Mouse (Mus musculus) limb, embryonic 13.5 days (tissue): Measurements from ENCODE around the gene Chd9. TPM values are rescaled to one million over a fixed set of nuclear protein-coding genes. Genes with fewer than 3 reads are reported as not detected.

ENCODE experiments used
- ATAC-seq: fragments of 200-750 bp; cut with Nextera tagmentation; 2 replicates; pipeline ENCODE4 v1.8.0; 2017; ENCODE audit warnings: low read depth, moderate number of reproducible peaks, moderate TSS enrichment; ENCODE audit not compliant: low FRiP score
- H3K27ac ChIP-seq: fragments of 300-500 bp; sonication (generic); 2 replicates; pipeline ENCODE4 v1.5.1; 2015; ENCODE audit warnings: inconsistent platforms, mild to moderate bottlenecking, moderate library complexity
- H3K27me3 ChIP-seq: fragments of 300-500 bp; sonication (generic); 2 replicates; pipeline ENCODE4 v1.6.1; 2015; ENCODE audit warnings: mild to moderate bottlenecking, inconsistent platforms
- H3K36me3 ChIP-seq: fragments of 300-500 bp; sonication (generic); 2 replicates; pipeline ENCODE4 v1.6.1; 2015; ENCODE audit warnings: inconsistent platforms, mild to moderate bottlenecking, moderate library complexity
- H3K4me1 ChIP-seq: fragments of 300-500 bp; sonication (generic); 2 replicates; pipeline ENCODE4 v1.6.1; 2015; ENCODE audit warnings: inconsistent platforms
- H3K4me2 ChIP-seq: fragments of 300-500 bp; sonication (generic); replicated peaks from 2 replicates; pipeline ENCODE4 v1.6.1; 2015; ENCODE audit warnings: inconsistent platforms, mild to moderate bottlenecking, moderate library complexity
- H3K4me3 ChIP-seq: fragments of 300-500 bp; sonication (generic); 2 replicates; pipeline ENCODE4 v1.5.1; 2015; ENCODE audit warnings: moderate library complexity, mild to moderate bottlenecking, inconsistent platforms
- H3K9ac ChIP-seq: fragments of 300-500 bp; sonication (generic); 2 replicates; pipeline ENCODE4 v1.6.1; 2015; ENCODE audit warnings: mild to moderate bottlenecking, inconsistent platforms
- H3K9me3 ChIP-seq: fragments of 300-500 bp; sonication (generic); 2 replicates; pipeline ENCODE4 v1.6.1; 2016; ENCODE audit warnings: inconsistent platforms
- WGBS: fragments of 180-500 bp; shearing (Covaris S2); methylation state at CpG from one replicate; pipeline ENCODE4 v1.1.7; 2015; 5-methylcytosine and 5-hydroxymethylcytosine counted together
- polyA plus RNA-seq: library from polyadenylated mRNA; unstranded; fragments of >200 nt; fragmentation: Nextera tagmentation; extraction: Ambion mirVana; gene quantifications from 2 replicates; pipeline ENCODE4 v1.2.1, GENCODE M21; 2015

Gene Chd9
- polyA plus RNA-seq, 1 experiment from 2014 or later, result 108 TPM

DNA sequence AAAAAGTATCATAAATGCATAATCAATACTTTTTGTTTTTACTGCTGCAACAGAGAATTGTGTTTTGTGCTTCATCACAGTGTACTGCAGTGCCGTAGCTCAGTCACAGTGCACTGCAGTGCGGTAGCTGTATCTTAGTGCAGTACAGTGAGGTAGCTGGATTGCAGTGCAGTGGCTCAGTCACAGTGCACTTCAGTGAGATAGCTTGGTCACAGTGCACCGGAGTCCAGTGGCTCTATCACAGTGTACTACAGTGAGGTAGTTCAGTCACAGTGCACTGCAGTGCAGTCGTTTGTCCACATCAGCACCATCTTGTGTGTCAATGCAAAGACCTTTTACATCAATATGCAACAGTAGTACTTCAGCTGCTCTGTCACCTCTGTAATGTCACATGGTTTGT is 140.2 kb downstream of the Chd9 start:
- 95% methylated on average over 4 of the region's 4 CpGs for WGBS
- ATAC-seq, result no peak
- no peak overlapping the region for H3K9ac ChIP-seq

DNA sequence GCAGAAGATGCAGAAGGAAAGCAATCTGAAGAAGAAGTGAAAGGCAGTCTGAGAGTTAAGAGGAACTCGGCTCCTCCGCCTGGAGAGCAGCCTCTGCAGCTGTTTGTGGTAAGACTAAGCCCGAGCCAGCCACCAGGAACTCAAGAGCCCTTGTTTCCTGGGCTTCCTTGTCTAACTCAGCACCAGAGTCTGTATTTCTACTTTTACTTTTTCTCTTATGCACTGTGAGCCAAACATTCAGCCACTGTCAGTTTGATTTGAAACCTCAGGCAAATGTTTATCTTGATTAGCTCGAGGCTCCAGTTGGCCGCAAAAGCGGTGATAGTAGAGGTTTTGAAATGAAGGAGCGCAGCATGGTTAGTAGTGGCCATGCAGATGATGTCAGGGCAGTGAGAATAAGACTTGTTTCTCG is 148.8 kb downstream of the Chd9 start:
- H3K4me1 ChIP-seq, result peaks cover 7% of the 10 kb centered on the region
- no peak overlapping the region for H3K4me3 ChIP-seq
- no peak overlapping the region for H3K4me2 ChIP-seq
- no peaks in the 10 kb centered on the region for H3K27me3 ChIP-seq
- no peak for ATAC-seq
- H3K27ac ChIP-seq, result no peak overlapping the region
- no peak overlapping the region for H3K9ac ChIP-seq
- 69% methylated on average over 8 of the region's 8 CpGs for WGBS
- H3K9me3 ChIP-seq, result no peaks in the 10 kb centered on the region
- H3K36me3 ChIP-seq, result peaks cover 49% of the 10 kb centered on the region

More for the DNA sequence above, 140.2 kb downstream of the Chd9 start:
- Histone ChIP-seq H3K4me3 (no peak overlapping the region), H3K27me3 (no peaks in the 10 kb centered on the region), H3K4me1 (no peaks in the 10 kb centered on the region), H3K27ac (no peak overlapping the region), H3K9me3 (no peaks in the 10 kb centered on the region), H3K36me3 (peaks cover 19% of the 10 kb centered on the region), H3K4me2 (no peak overlapping the region)

GRCm38 (mm10) chr8:90978720-90979119 is 150.6 kb downstream of the Chd9 start:
- Histone ChIP-seq H3K9me3 (no peaks in the 10 kb centered on the region), H3K27me3 (no peaks in the 10 kb centered on the region), H3K9ac (no peak overlapping the region), H3K4me1 (peaks cover 7% of the 10 kb centered on the region), H3K4me3 (no peak overlapping the region), H3K27ac (no peak overlapping the region), H3K4me2 (no peak overlapping the region), H3K36me3 (peaks cover 62% of the 10 kb centered on the region)
- WGBS, result 91% methylated on average over 3 of the region's 3 CpGs
- no peak for ATAC-seq

GRCm38 (mm10) chr8:90979295-90979694 is 151.1 kb downstream of the Chd9 start:
- Histone ChIP-seq H3K9me3 (no peaks in the 10 kb centered on the region), H3K9ac (no peak overlapping the region), H3K27ac (no peak overlapping the region), H3K4me1 (peaks cover 7% of the 10 kb centered on the region), H3K4me2 (no peak overlapping the region), H3K36me3 (peaks cover 66% of the 10 kb centered on the region), H3K4me3 (no peak overlapping the region), H3K27me3 (no peaks in the 10 kb centered on the region)
- ATAC-seq, result no peak
- 94% methylated on average over 5 of the region's 5 CpGs for WGBS

DNA sequence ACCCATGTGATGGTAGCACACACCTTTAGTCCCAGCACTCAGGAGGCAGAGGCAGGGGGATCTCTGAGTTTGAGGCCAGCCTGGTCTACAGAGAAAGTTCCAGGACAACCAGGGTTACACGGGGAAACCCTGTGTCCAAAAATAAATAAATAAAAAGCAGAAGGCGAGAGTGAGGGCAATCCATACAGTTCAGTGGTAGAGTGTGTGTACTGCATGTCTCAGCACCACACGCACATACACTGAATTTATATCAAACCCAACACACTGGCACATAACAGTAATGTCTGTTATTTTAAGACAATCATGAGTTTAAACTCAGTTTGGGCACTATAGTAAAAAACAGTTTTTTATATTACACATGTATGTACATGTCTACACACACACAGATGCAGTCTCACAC is 153.9 kb downstream of the Chd9 start:
- H3K4me3 ChIP-seq, result no peak overlapping the region
- no peaks in the 10 kb centered on the region for H3K9me3 ChIP-seq
- H3K9ac ChIP-seq, result no peak overlapping the region
- H3K27me3 ChIP-seq, result no peaks in the 10 kb centered on the region
- WGBS, result 82% methylated on average over 3 of the region's 3 CpGs
- no peak overlapping the region for H3K27ac ChIP-seq
- ATAC-seq, result no peak
- no peaks in the 10 kb centered on the region for H3K4me1 ChIP-seq
- no peak overlapping the region for H3K4me2 ChIP-seq
- H3K36me3 ChIP-seq, result peaks cover 68% of the 10 kb centered on the region

GRCm38 (mm10) chr8:91019726-91020125 is 191.6 kb downstream of the Chd9 start:
- H3K9me3 ChIP-seq, result no peaks in the 10 kb centered on the region
- ATAC-seq, result no peak; the same call in 1 of the 2 replicates
- H3K36me3 ChIP-seq, result peaks cover 73% of the 10 kb centered on the region
- H3K27me3 ChIP-seq, result no peaks in the 10 kb centered on the region
- H3K4me3 ChIP-seq, result no peak overlapping the region
- H3K4me1 ChIP-seq, result no peaks in the 10 kb centered on the region
- H3K27ac ChIP-seq, result no peak overlapping the region
- H3K4me2 ChIP-seq, result no peak overlapping the region
- WGBS, result 6% methylated on average over 2 of the region's 2 CpGs
- no peak overlapping the region for H3K9ac ChIP-seq

DNA sequence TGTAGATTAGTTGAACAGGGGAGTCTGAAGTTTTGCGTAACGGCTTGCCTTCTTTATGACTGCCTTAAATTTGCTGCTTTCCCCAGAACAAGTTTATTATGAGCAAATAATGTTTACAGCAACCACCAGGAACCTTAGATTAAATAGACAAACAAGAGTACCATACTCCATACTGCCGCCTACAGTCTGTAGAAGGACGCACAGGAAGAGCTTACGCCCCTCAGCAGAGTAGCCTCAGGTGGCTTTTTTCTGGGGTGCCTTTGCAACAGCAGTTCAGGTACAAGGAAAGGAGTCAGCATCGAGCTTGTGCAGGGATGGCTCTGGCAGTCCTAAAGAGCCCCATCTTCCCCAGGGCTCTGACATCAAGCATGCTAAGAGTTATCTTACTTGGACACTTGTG is 206.3 kb downstream of the Chd9 start:
- Histone ChIP-seq H3K36me3 (peaks cover 89% of the 10 kb centered on the region), H3K27me3 (no peaks in the 10 kb centered on the region), H3K9ac (no peak overlapping the region), H3K4me1 (no peaks in the 10 kb centered on the region), H3K4me3 (no peak overlapping the region), H3K9me3 (no peaks in the 10 kb centered on the region), H3K4me2 (no peak overlapping the region), H3K27ac (no peak overlapping the region)
- 81% methylated on average over 6 of the region's 6 CpGs for WGBS
- no peak for ATAC-seq

- Histone ChIP-seq H3K36me3 (peaks cover 91% of the 10 kb centered on the region), H3K27me3 (no peaks in the 10 kb centered on the region), H3K4me1 (no peaks in the 10 kb centered on the region), H3K4me3 (no peak overlapping the region), H3K27ac (no peak overlapping the region), H3K9me3 (no peaks in the 10 kb centered on the region), H3K4me2 (no peak overlapping the region), H3K9ac (no peak overlapping the region)
- WGBS, result 77% methylated on average over 6 of the region's 6 CpGs
- no peak for ATAC-seq
Measured at GRCm38 (mm10) chr8:91036905-91037304, 208.8 kb downstream of the Chd9 start.

DNA sequence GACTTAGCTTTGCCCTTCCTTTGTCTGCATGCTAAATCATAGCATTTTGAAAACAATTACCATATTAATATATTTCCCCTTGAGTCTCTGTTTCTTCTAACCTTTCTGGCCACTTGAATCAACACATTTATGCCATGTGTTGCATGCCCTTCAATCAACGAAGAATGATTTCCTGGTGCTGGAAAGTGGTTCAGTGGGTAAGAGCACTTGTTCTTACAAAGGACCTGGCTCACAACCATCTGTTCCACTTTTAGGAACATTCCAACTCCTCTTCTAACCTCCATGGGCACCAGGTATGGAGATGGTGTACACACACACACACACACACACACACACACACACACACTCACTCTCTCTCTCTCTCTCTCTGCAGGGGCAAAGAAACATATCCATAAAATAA is 210.5 kb downstream of the Chd9 start:
- Histone ChIP-seq H3K4me3 (no peak overlapping the region), H3K4me1 (no peaks in the 10 kb centered on the region), H3K27ac (no peak overlapping the region), H3K9me3 (no peaks in the 10 kb centered on the region), H3K27me3 (no peaks in the 10 kb centered on the region), H3K4me2 (no peak overlapping the region), H3K36me3 (peaks cover 94% of the 10 kb centered on the region), H3K9ac (no peak overlapping the region)
- 92% methylated on average over 1 of the region's 1 CpGs for WGBS
- ATAC-seq, result no peak

DNA sequence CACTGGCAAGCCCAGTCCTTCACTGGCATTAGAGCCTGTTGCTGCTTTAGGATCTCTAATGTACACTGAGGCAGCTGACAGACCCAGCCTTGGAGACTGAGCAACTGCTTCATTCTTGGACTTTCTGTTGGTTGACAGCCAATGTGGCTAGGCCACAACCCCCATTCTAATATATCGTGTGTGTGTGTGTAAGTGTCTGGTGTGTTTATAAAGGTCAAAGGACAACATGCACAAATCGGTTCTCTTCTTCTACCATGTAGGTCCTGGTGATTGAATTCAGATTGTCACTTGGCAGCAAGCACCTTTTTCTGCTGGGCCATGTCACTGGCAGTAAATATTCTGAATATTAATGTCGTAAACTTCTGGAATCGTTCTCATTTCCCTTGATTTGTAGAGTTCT is 218.2 kb downstream of the Chd9 start:
- H3K27ac ChIP-seq, result no peak overlapping the region
- ATAC-seq, result no peak
- no peaks in the 10 kb centered on the region for H3K9me3 ChIP-seq
- no peaks in the 10 kb centered on the region for H3K27me3 ChIP-seq
- H3K4me3 ChIP-seq, result no peak overlapping the region
- no peak overlapping the region for H3K9ac ChIP-seq
- 68% methylated on average over 4 of the region's 4 CpGs for WGBS
- peaks cover 7% of the 10 kb centered on the region for H3K4me1 ChIP-seq
- peaks cover 81% of the 10 kb centered on the region for H3K36me3 ChIP-seq
- H3K4me2 ChIP-seq, result no peak overlapping the region

DNA sequence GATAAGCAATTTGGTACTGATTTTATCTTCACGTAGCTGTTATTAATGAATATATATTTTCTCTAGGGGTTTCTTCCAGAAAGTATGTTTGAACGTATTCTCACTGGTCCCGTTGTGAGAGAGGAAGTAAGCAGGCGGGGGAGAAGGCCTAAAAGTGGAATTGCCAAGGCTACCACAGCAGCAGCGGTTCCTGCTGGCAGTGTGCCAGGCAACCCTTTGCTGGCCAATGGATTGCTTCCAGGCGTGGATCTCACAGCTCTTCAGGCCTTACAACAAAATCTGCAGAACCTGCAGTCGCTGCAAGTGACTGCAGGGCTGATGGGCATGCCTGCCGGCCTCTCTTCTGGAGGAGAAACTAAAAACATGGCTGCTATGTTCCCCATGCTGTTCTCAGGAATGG is 222.9 kb downstream of the Chd9 start:
- Histone ChIP-seq H3K27ac (no peak overlapping the region), H3K4me3 (no peak overlapping the region), H3K27me3 (no peaks in the 10 kb centered on the region), H3K4me2 (no peak overlapping the region), H3K4me1 (peaks cover 7% of the 10 kb centered on the region), H3K9ac (peak overlapping the region; percentile 39; the same call in 1 of the 2 replicates), H3K36me3 (peaks cover 54% of the 10 kb centered on the region), H3K9me3 (no peaks in the 10 kb centered on the region)
- ATAC-seq, result no peak
- 34% methylated on average over 8 of the region's 8 CpGs for WGBS

DNA sequence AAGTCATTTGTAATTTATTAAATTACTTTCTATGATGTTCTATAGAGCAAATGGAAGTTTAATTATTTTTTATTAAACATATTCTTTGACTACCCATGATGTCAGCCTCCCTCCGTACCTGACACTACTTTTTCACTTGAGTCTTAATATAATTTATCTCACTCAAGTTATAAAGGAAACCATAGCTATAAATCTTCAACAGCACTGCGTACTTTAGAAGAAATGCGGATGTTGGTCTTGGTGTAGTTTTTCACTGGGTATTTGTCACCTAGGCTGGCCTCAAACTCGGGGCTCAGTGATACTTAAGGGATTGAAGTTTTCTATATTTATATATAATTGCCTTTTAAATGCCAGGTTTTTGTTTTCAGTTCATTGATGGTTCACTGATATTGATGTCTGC is 226.3 kb downstream of the Chd9 start:
- no peak for ATAC-seq

DNA sequence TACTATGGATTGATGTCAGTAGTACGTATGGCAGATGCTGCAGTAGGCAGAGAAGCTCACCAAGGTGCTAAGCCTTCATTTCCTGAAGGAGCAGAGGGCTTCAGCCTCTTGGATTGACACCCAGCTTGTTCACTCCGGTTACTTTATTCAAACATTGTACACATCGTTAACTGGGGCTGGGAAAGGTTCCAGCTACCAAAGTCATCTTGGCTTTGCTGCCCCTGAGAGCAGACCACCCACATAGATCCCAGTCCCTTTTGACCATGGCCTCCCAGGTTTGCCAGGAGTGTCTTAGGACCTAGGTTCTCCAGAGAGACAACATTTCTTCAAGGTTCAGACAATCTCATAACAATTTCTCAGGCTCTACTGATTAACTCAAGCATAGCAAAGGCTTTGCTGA is 228.7 kb downstream of the Chd9 start:
- WGBS, result 23% methylated on average over 3 of the region's 3 CpGs
- no peaks in the 10 kb centered on the region for H3K27me3 ChIP-seq
- H3K27ac ChIP-seq, result no peak overlapping the region; the same call in 1 of the 2 replicates
- H3K36me3 ChIP-seq, result peaks cover 15% of the 10 kb centered on the region
- peaks cover 5% of the 10 kb centered on the region; the same call in 1 of the 2 replicates for H3K4me1 ChIP-seq
- no peak overlapping the region for H3K4me2 ChIP-seq
- ATAC-seq, result no peak
- H3K4me3 ChIP-seq, result no peak overlapping the region
- no peaks in the 10 kb centered on the region for H3K9me3 ChIP-seq
- no peak overlapping the region for H3K9ac ChIP-seq

More for the DNA sequence above, 226.3 kb downstream of the Chd9 start:
- no peak overlapping the region for H3K27ac ChIP-seq
- H3K4me1 ChIP-seq, result peaks cover 7% of the 10 kb centered on the region
- no peaks in the 10 kb centered on the region for H3K9me3 ChIP-seq
- H3K36me3 ChIP-seq, result peaks cover 35% of the 10 kb centered on the region
- H3K9ac ChIP-seq, result no peak overlapping the region
- H3K4me2 ChIP-seq, result no peak overlapping the region
- no peaks in the 10 kb centered on the region for H3K27me3 ChIP-seq
- 78% methylated on average over 4 of the region's 4 CpGs for WGBS
- no peak overlapping the region for H3K4me3 ChIP-seq
